Mouse (Mus musculus): ENCODE measurements around the gene Rhox4a2. TPM values are rescaled to one million over a fixed set of nuclear protein-coding genes. Genes with fewer than 3 reads are reported as not detected.
"Not testable (repeated sequence)": the region's sequence is repeated elsewhere in the genome, so short reads cannot be mapped to it uniquely, and the experiment has no call there.

The Rhox4a2 gene
- polyA plus RNA-seq (2012; rRNA removed): 0.41 and 0.89 TPM in 2 replicates
- 0.86 and 1.2 TPM in 2 replicates for polyA plus RNA-seq (2014; fragmentation: Nextera tagmentation; extraction: Ambion mirVana)

GRCm38 (mm10) chrX:37390548-37390947 lies at the start of gene Rhox4a2:
Gene Rhox4a2, plus strand, starts transcription at chrX:37390848.
- H3K4me2 ChIP-seq (replicated peaks; ENCODE audit: low read depth, low read length, severe bottlenecking); H3K4me3 ChIP-seq (replicated peaks; ENCODE audit: low read length); DNase-seq (ENCODE audit: low spot score); H3K4me1 ChIP-seq (ENCODE audit: control insufficient read depth, insufficient read depth, low read length); H3K27ac ChIP-seq (replicated peaks; ENCODE audit: low read depth, low read length); H3K9ac ChIP-seq (ENCODE audit: low read depth, low read length, severe bottlenecking); H3K9me3 ChIP-seq (ENCODE audit: control insufficient read depth, low read length); H3K36me3 ChIP-seq (ENCODE audit: control insufficient read depth, insufficient read depth, low read length); ATAC-seq (ENCODE audit: low FRiP score, low read depth); H3K27me3 ChIP-seq (ENCODE audit: control insufficient read depth, insufficient read depth, low read length): not testable (repeated sequence)
- WGBS: 97% methylated on average over 8 of the region's 16 CpGs

GRCm38 (mm10) chrX:37379728-37380127 lies 10.9 kb upstream of the Rhox4a2 start, which contains the start of gene Rhox3a2:
Gene Rhox3a2, plus strand, starts transcription at chrX:37380028.
- not testable (repeated sequence) for H3K9me3 ChIP-seq (ENCODE audit: control insufficient read depth, low read length); H3K9ac ChIP-seq (ENCODE audit: low read depth, low read length, severe bottlenecking); DNase-seq (ENCODE audit: low spot score); H3K4me3 ChIP-seq (replicated peaks; ENCODE audit: low read length); H3K4me1 ChIP-seq (ENCODE audit: control insufficient read depth, insufficient read depth, low read length); ATAC-seq (ENCODE audit: low FRiP score, low read depth); H3K27me3 ChIP-seq (ENCODE audit: control insufficient read depth, insufficient read depth, low read length); H3K4me2 ChIP-seq (replicated peaks; ENCODE audit: low read depth, low read length, severe bottlenecking); H3K27ac ChIP-seq (replicated peaks; ENCODE audit: low read depth, low read length); H3K36me3 ChIP-seq (ENCODE audit: control insufficient read depth, insufficient read depth, low read length)
- no CpG with 5 or more reads among the region's 1 CpGs for WGBS

- not testable (repeated sequence) for H3K4me2 ChIP-seq (replicated peaks; ENCODE audit: low read depth, low read length, severe bottlenecking); H3K27ac ChIP-seq (replicated peaks; ENCODE audit: low read depth, low read length); H3K4me3 ChIP-seq (replicated peaks; ENCODE audit: low read length); ATAC-seq (ENCODE audit: low FRiP score, low read depth); H3K9ac ChIP-seq (ENCODE audit: low read depth, low read length, severe bottlenecking); DNase-seq (ENCODE audit: low spot score); H3K9me3 ChIP-seq (ENCODE audit: control insufficient read depth, low read length); H3K4me1 ChIP-seq (ENCODE audit: control insufficient read depth, insufficient read depth, low read length); H3K36me3 ChIP-seq (ENCODE audit: control insufficient read depth, insufficient read depth, low read length); H3K27me3 ChIP-seq (ENCODE audit: control insufficient read depth, insufficient read depth, low read length)
- WGBS: no CpG with 5 or more reads among the region's 9 CpGs
These were observed 21.1 kb downstream of the Rhox4a2 start, which contains the start of gene Rhox2b for GRCm38 (mm10) chrX:37411767-37412166. Gene Rhox2b, plus strand, starts transcription at chrX:37412067.

GRCm38 (mm10) chrX:37432194-37432593 lies 41.5 kb downstream of the Rhox4a2 start, which contains the start of gene Rhox4b:
Gene Rhox4b, plus strand, starts transcription at chrX:37432494.
- not testable (repeated sequence) for H3K9me3 ChIP-seq (ENCODE audit: control insufficient read depth, low read length); H3K4me2 ChIP-seq (replicated peaks; ENCODE audit: low read depth, low read length, severe bottlenecking); H3K9ac ChIP-seq (ENCODE audit: low read depth, low read length, severe bottlenecking); H3K27me3 ChIP-seq (ENCODE audit: control insufficient read depth, insufficient read depth, low read length); H3K27ac ChIP-seq (replicated peaks; ENCODE audit: low read depth, low read length); ATAC-seq (ENCODE audit: low FRiP score, low read depth); H3K36me3 ChIP-seq (ENCODE audit: control insufficient read depth, insufficient read depth, low read length); H3K4me1 ChIP-seq (ENCODE audit: control insufficient read depth, insufficient read depth, low read length); H3K4me3 ChIP-seq (replicated peaks; ENCODE audit: low read length); DNase-seq (ENCODE audit: low spot score)
- 90% methylated on average over 12 of the region's 15 CpGs for WGBS

Other genes starting within 250 kb of the Rhox4a2 start
- gene Akap14, start 222.0 kb upstream of the Rhox4a2 start, polyA plus RNA-seq (2012; rRNA removed): not detected in 2 replicates
- gene Akap14, start 222.0 kb upstream of the Rhox4a2 start, polyA plus RNA-seq (2014; fragmentation: Nextera tagmentation; extraction: Ambion mirVana): 0.11 TPM in 1 of 2 replicates, not detected in the other
- gene Ndufa1, start 199.7 kb upstream of the Rhox4a2 start, polyA plus RNA-seq (2012; rRNA removed): 271 and 282 TPM in 2 replicates
- gene Ndufa1, start 199.7 kb upstream of the Rhox4a2 start, polyA plus RNA-seq (2014; fragmentation: Nextera tagmentation; extraction: Ambion mirVana): 430 and 487 TPM in 2 replicates
- gene Rnf113a1, start 199.6 kb upstream of the Rhox4a2 start, polyA plus RNA-seq (2012; rRNA removed): 7.0 and 7.7 TPM in 2 replicates
- 10.2 and 13.8 TPM in 2 replicates for gene Rnf113a1, start 199.6 kb upstream of the Rhox4a2 start, polyA plus RNA-seq (2014; fragmentation: Nextera tagmentation; extraction: Ambion mirVana)
- gene Gm9, start 179.8 kb upstream of the Rhox4a2 start, polyA plus RNA-seq (2012; rRNA removed): 0.32 TPM in 1 of 2 replicates, not detected in the other
- gene Gm9, start 179.8 kb upstream of the Rhox4a2 start, polyA plus RNA-seq (2014; fragmentation: Nextera tagmentation; extraction: Ambion mirVana): not detected in 2 replicates
- not detected in 2 replicates for gene Rhox1, start 168.6 kb upstream of the Rhox4a2 start, polyA plus RNA-seq (2012; rRNA removed)
- gene Rhox1, start 168.6 kb upstream of the Rhox4a2 start, polyA plus RNA-seq (2014; fragmentation: Nextera tagmentation; extraction: Ambion mirVana): not detected in 2 replicates
- gene Rhox2a, start 145.9 kb upstream of the Rhox4a2 start, polyA plus RNA-seq (2012; rRNA removed): not detected in 2 replicates
- gene Rhox2a, start 145.9 kb upstream of the Rhox4a2 start, polyA plus RNA-seq (2014; fragmentation: Nextera tagmentation; extraction: Ambion mirVana): not detected in 2 replicates
- gene Rhox3a, start 140.9 kb upstream of the Rhox4a2 start, polyA plus RNA-seq (2012; rRNA removed): not detected in 2 replicates
- not detected in 2 replicates for gene Rhox3a, start 140.9 kb upstream of the Rhox4a2 start, polyA plus RNA-seq (2014; fragmentation: Nextera tagmentation; extraction: Ambion mirVana)
- gene Rhox4a, start 125.5 kb upstream of the Rhox4a2 start, polyA plus RNA-seq (2012; rRNA removed): not detected in 2 replicates
- 0.15 TPM in 1 of 2 replicates, not detected in the other for gene Rhox4a, start 125.5 kb upstream of the Rhox4a2 start, polyA plus RNA-seq (2014; fragmentation: Nextera tagmentation; extraction: Ambion mirVana)
- gene Rhox3a2, start 10.8 kb upstream of the Rhox4a2 start, polyA plus RNA-seq (2012; rRNA removed): not detected in 2 replicates
- not detected in 2 replicates for gene Rhox3a2, start 10.8 kb upstream of the Rhox4a2 start, polyA plus RNA-seq (2014; fragmentation: Nextera tagmentation; extraction: Ambion mirVana)
- gene Rhox2b, start 21.2 kb downstream of the Rhox4a2 start, polyA plus RNA-seq (2012; rRNA removed): not detected in 2 replicates
- gene Rhox2b, start 21.2 kb downstream of the Rhox4a2 start, polyA plus RNA-seq (2014; fragmentation: Nextera tagmentation; extraction: Ambion mirVana): not detected in 2 replicates
- 0.28 and 0.79 TPM in 2 replicates for gene Rhox4b, start 41.6 kb downstream of the Rhox4a2 start, polyA plus RNA-seq (2012; rRNA removed)
- 0.70 and 0.98 TPM in 2 replicates for gene Rhox4b, start 41.6 kb downstream of the Rhox4a2 start, polyA plus RNA-seq (2014; fragmentation: Nextera tagmentation; extraction: Ambion mirVana)
- not detected in 2 replicates for gene Rhox2c, start 62.8 kb downstream of the Rhox4a2 start, polyA plus RNA-seq (2012; rRNA removed)
- gene Rhox2c, start 62.8 kb downstream of the Rhox4a2 start, polyA plus RNA-seq (2014; fragmentation: Nextera tagmentation; extraction: Ambion mirVana): not detected in 2 replicates
- gene Rhox3c, start 67.7 kb downstream of the Rhox4a2 start, polyA plus RNA-seq (2012; rRNA removed): not detected in 2 replicates
- gene Rhox3c, start 67.7 kb downstream of the Rhox4a2 start, polyA plus RNA-seq (2014; fragmentation: Nextera tagmentation; extraction: Ambion mirVana): not detected in 2 replicates
- gene Rhox4c, start 89.5 kb downstream of the Rhox4a2 start, polyA plus RNA-seq (2012; rRNA removed): not detected in 2 replicates
- gene Rhox4c, start 89.5 kb downstream of the Rhox4a2 start, polyA plus RNA-seq (2014; fragmentation: Nextera tagmentation; extraction: Ambion mirVana): not detected in 2 replicates
- not detected in 2 replicates for gene Rhox2d, start 102.6 kb downstream of the Rhox4a2 start, polyA plus RNA-seq (2012; rRNA removed)
- not detected in 2 replicates for gene Rhox2d, start 102.6 kb downstream of the Rhox4a2 start, polyA plus RNA-seq (2014; fragmentation: Nextera tagmentation; extraction: Ambion mirVana)
- gene Rhox4d, start 123.5 kb downstream of the Rhox4a2 start, polyA plus RNA-seq (2012; rRNA removed): not detected in 2 replicates
- gene Rhox4d, start 123.5 kb downstream of the Rhox4a2 start, polyA plus RNA-seq (2014; fragmentation: Nextera tagmentation; extraction: Ambion mirVana): 0.18 TPM in 1 of 2 replicates, not detected in the other
- gene Rhox2e, start 139.6 kb downstream of the Rhox4a2 start, polyA plus RNA-seq (2012; rRNA removed): not detected in 2 replicates
- gene Rhox2e, start 139.6 kb downstream of the Rhox4a2 start, polyA plus RNA-seq (2014; fragmentation: Nextera tagmentation; extraction: Ambion mirVana): not detected in 2 replicates
- not detected in 2 replicates for gene Rhox3e, start 151.2 kb downstream of the Rhox4a2 start, polyA plus RNA-seq (2012; rRNA removed)
- not detected in 2 replicates for gene Rhox3e, start 151.2 kb downstream of the Rhox4a2 start, polyA plus RNA-seq (2014; fragmentation: Nextera tagmentation; extraction: Ambion mirVana)
- not detected in 2 replicates for gene Rhox4e, start 166.6 kb downstream of the Rhox4a2 start, polyA plus RNA-seq (2012; rRNA removed)
- 0.23 TPM in 1 of 2 replicates, not detected in the other for gene Rhox4e, start 166.6 kb downstream of the Rhox4a2 start, polyA plus RNA-seq (2014; fragmentation: Nextera tagmentation; extraction: Ambion mirVana)
- not detected in 2 replicates for gene Rhox2f, start 180.6 kb downstream of the Rhox4a2 start, polyA plus RNA-seq (2012; rRNA removed)
- gene Rhox2f, start 180.6 kb downstream of the Rhox4a2 start, polyA plus RNA-seq (2014; fragmentation: Nextera tagmentation; extraction: Ambion mirVana): not detected in 2 replicates
- not detected in 2 replicates for gene Rhox3f, start 190.1 kb downstream of the Rhox4a2 start, polyA plus RNA-seq (2012; rRNA removed)
- not detected in 2 replicates for gene Rhox3f, start 190.1 kb downstream of the Rhox4a2 start, polyA plus RNA-seq (2014; fragmentation: Nextera tagmentation; extraction: Ambion mirVana)
- gene Rhox4f, start 216.9 kb downstream of the Rhox4a2 start, polyA plus RNA-seq (2012; rRNA removed): not detected in 2 replicates
- not detected in 2 replicates for gene Rhox4f, start 216.9 kb downstream of the Rhox4a2 start, polyA plus RNA-seq (2014; fragmentation: Nextera tagmentation; extraction: Ambion mirVana)
- gene Rhox3g, start 237.8 kb downstream of the Rhox4a2 start, polyA plus RNA-seq (2012; rRNA removed): not detected in 2 replicates
- gene Rhox3g, start 237.8 kb downstream of the Rhox4a2 start, polyA plus RNA-seq (2014; fragmentation: Nextera tagmentation; extraction: Ambion mirVana): not detected in 2 replicates